ENCODE assay signal across 7 mouse cellular contexts in genomic region chr15:77867231-77867968, GRCm38 (mm10). TPM values are rescaled to one million over a fixed set of nuclear protein-coding genes. Genes with fewer than 3 reads are reported as not detected.
DNase-seq lines count a peak whose midpoint lies in the region; ATAC-seq and TF ChIP-seq lines count a peak whose summit lies in the region.
"Not testable (repeated sequence)": the region's sequence is repeated elsewhere in the genome, so short reads cannot be mapped to it uniquely, and the experiment has no call there.

No protein-coding gene starts in this region.

- not testable (repeated sequence) for H3K9me3 ChIP-seq in ES-Bruce4 (replicated peaks; ENCODE audit: control insufficient read depth, insufficient read depth, low read length, poor library complexity, severe bottlenecking); MEL (replicated peaks; ENCODE audit: insufficient read depth, low read length); kidney, embryonic 15.5 days (replicated peaks); midbrain, embryonic 10.5 days (replicated peaks); stomach, postnatal 0 days (ENCODE audit: control insufficient read depth, low read length)

- peak overlapping the region; percentile 89 for H3K27ac ChIP-seq in ES-Bruce4 (ENCODE audit: insufficient read depth, low read length)
- H3K27ac ChIP-seq in MEL (ENCODE audit: control insufficient read depth, low read depth, low read length); heart, adult 2 months: not testable (repeated sequence)
- 0 out of 2 replicates have a peak overlapping the region, but pooled peaks have one; percentile 62 for H3K27ac ChIP-seq in kidney, embryonic 15.5 days
- peak overlapping the region; percentile 78 for H3K27ac ChIP-seq in midbrain, embryonic 10.5 days (replicated peaks)
- H3K27ac ChIP-seq in stomach, postnatal 0 days (replicated peaks), result peak overlapping the region; percentile 56; the same call in 1 of the 2 replicates

- H3K4me3 ChIP-seq in ES-Bruce4 (ENCODE audit: low read depth, low read length); MEL (ENCODE audit: control insufficient read depth in 1 of 2, insufficient read depth in 1 of 2, low read depth in 2 of 2, low read length in 2 of 2); heart, adult 2 months; kidney, embryonic 15.5 days (replicated peaks); midbrain, embryonic 10.5 days; stomach, postnatal 0 days (ENCODE audit: low read depth, low read length): not testable (repeated sequence)

- 0 out of 2 replicates have a peak, but pooled peaks have one; percentile 59 for TF ChIP-seq EP300 in ES-Bruce4 (IDR thresholded peaks at IDR 0.05; ENCODE audit: insufficient read depth, low read depth, low read length)
- TF ChIP-seq EP300 in MEL (IDR thresholded peaks at IDR 0.05; ENCODE audit: low read depth in 1 of 2, low read length in 2 of 2); heart, adult 2 months (IDR thresholded peaks at IDR 0.05; ENCODE audit: insufficient read depth, low read depth, low read length); stomach, postnatal 0 days (optimal IDR thresholded peaks at IDR 0.05): not testable (repeated sequence)

- not testable (repeated sequence) for H3K79me2 ChIP-seq in MEL (ENCODE audit: control insufficient read depth, insufficient read depth, low read length, poor library complexity); heart, adult 2 months (replicated peaks; ENCODE audit: control insufficient read depth, insufficient read depth, low read length)

- not testable (repeated sequence) for TF ChIP-seq CTCF in ES-Bruce4 (IDR thresholded peaks at IDR 0.05; ENCODE audit: low read depth, low read length); MEL (IDR thresholded peaks at IDR 0.05 in 2 of 3, conservative IDR thresholded peaks at IDR 0.05 in 1 of 3; ENCODE audit: control insufficient read depth in 1 of 3, insufficient read depth in 1 of 3, low read depth in 2 of 3, low read length in 3 of 3, poor library complexity in 1 of 3, severe bottlenecking in 1 of 3)
- 0 out of 2 replicates have a peak, but pooled peaks have one; percentile 9 for TF ChIP-seq CTCF in heart, adult 2 months (IDR thresholded peaks at IDR 0.05)
- peak; percentile 15; the same call in 1 of the 2 replicates for TF ChIP-seq CTCF in stomach, postnatal 0 days (IDR thresholded peaks at IDR 0.05; ENCODE audit: low read depth)

- not testable (repeated sequence) for H3K27me3 ChIP-seq in ES-Bruce4 (ENCODE audit: control insufficient read depth, insufficient read depth, low read length, poor library complexity, severe bottlenecking); MEL (ENCODE audit: control insufficient read depth in 1 of 2, insufficient read depth in 2 of 2, low read length in 2 of 2); heart, adult 2 months (ENCODE audit: control insufficient read depth, insufficient read depth, low read length); kidney, embryonic 15.5 days; midbrain, embryonic 10.5 days (ENCODE audit: low read depth, poor library complexity, severe bottlenecking); stomach, postnatal 0 days (ENCODE audit: control insufficient read depth, insufficient read depth, low read length)

- H3K4me1 ChIP-seq in ES-Bruce4 (ENCODE audit: control insufficient read depth, insufficient read depth, low read length), result peaks cover 11% of the 10 kb centered on the region
- not testable (repeated sequence) for H3K4me1 ChIP-seq in MEL (ENCODE audit: control insufficient read depth in 1 of 2, insufficient read depth in 2 of 2, low read length in 2 of 2); heart, adult 2 months (ENCODE audit: control insufficient read depth, insufficient read depth, low read length); kidney, embryonic 15.5 days; midbrain, embryonic 10.5 days; stomach, postnatal 0 days (replicated peaks; ENCODE audit: control insufficient read depth, insufficient read depth)

- H3K36me3 ChIP-seq in ES-Bruce4 (ENCODE audit: control insufficient read depth, insufficient read depth, low read length, poor library complexity, severe bottlenecking); MEL (ENCODE audit: control insufficient read depth in 1 of 2, insufficient read depth in 2 of 2, low read length in 2 of 2); heart, adult 2 months (ENCODE audit: control insufficient read depth, insufficient read depth, low read length); kidney, embryonic 15.5 days; midbrain, embryonic 10.5 days; stomach, postnatal 0 days (ENCODE audit: control insufficient read depth, insufficient read depth, low read length): not testable (repeated sequence)

- TF ChIP-seq RAD21 in MEL (IDR thresholded peaks at IDR 0.05; ENCODE audit: low read depth, low read length), result not testable (repeated sequence)

- TF ChIP-seq POLR2A in ES-Bruce4 (IDR thresholded peaks at IDR 0.05; ENCODE audit: insufficient read depth, low read length); MEL (IDR thresholded peaks at IDR 0.05; ENCODE audit: control insufficient read depth in 1 of 2, insufficient read depth in 1 of 2, low read depth in 1 of 2, low read length in 2 of 2, poor library complexity in 1 of 2); heart, adult 2 months (IDR thresholded peaks at IDR 0.05; ENCODE audit: insufficient read depth, low read depth, low read length): not testable (repeated sequence)

- ATAC-seq in activated CD4-positive, CD25-positive, alpha-beta regulatory T cell, adult 4 months, result peak; percentile 32
- ATAC-seq in kidney, embryonic 15.5 days (replicated peaks; ENCODE audit: low FRiP score); stomach, postnatal 0 days (ENCODE audit: low FRiP score, low TSS enrichment): not testable (repeated sequence)

- intact Hi-C loops in heart, adult 2 months (cut with DNase I), result not testable (repeated sequence)

- 72% methylated on average over 9 of the region's 10 CpGs for WGBS in heart, adult 2 months
- WGBS in kidney, embryonic 15.5 days, result 82% methylated on average over 8 of the region's 10 CpGs
- WGBS in midbrain, embryonic 10.5 days, result 93% methylated on average over 8 of the region's 10 CpGs
- 92% methylated on average over 7 of the region's 10 CpGs for WGBS in stomach, postnatal 0 days

- H3K9ac ChIP-seq in ES-Bruce4 (ENCODE audit: low read depth, poor library complexity, severe bottlenecking), result peak overlapping the region; percentile 25; the same call in 1 of the 2 replicates
- not testable (repeated sequence) for H3K9ac ChIP-seq in MEL (ENCODE audit: control insufficient read depth, low read depth, low read length, poor library complexity, severe bottlenecking); heart, adult 2 months (ENCODE audit: low read depth, low read length); kidney, embryonic 15.5 days; stomach, postnatal 0 days (ENCODE audit: low read length)

- H3K4me2 ChIP-seq in kidney, embryonic 15.5 days; stomach, postnatal 0 days (replicated peaks; ENCODE audit: low read depth): not testable (repeated sequence)

- not testable (repeated sequence) for DNase-seq in MEL (ENCODE audit: low read depth, low spot score); heart, adult 2 months; midbrain, embryonic 10.5 days (ENCODE audit: low spot score); stomach, postnatal 0 days (ENCODE audit: low spot score)

TF ChIP-seq in MEL, 35 proteins besides CTCF, POLR2A, EP300 and RAD21:
- peak; percentile 68 for TF ChIP-seq ZNF384 (IDR thresholded peaks at IDR 0.05; ENCODE audit: low read depth, low read length)

RNA-seq across cellular contexts. Expression of gene Myh9, which starts 25.4 kb away (rescaled TPM):
- 584 and 601 TPM in 2 replicates for polyA plus RNA-seq in ES-Bruce4 (2011; ENCODE audit: insufficient read depth, insufficient read length, low read depth, missing spikeins)
- total RNA-seq in MEL (2012; rRNA removed), result 59.3 and 65.1 TPM in 2 replicates
- 100 to 1,000 TPM; 158 to 176 TPM for polyA plus RNA-seq in MEL (2012; ENCODE audit: insufficient read depth in 1 of 2, insufficient read length in 2 of 2, low read depth in 1 of 2, low replicate concordance in 2 of 2, missing spikeins in 1 of 2)
- 100 to 1,000 TPM; 243 to 280 TPM for polyA plus RNA-seq in activated CD4-positive, CD25-positive, alpha-beta regulatory T cell, adult 4 months (2017; shearing (Covaris generic))
- total RNA-seq in heart, adult 2 months (2021), result 100 to 1,000 TPM in 1 of 2 experiments, 10 to 100 TPM in 1; 88.3 to 111 TPM
- polyA plus RNA-seq in heart, adult 2 months (2012; rRNA removed), result 30.4 and 46.8 TPM in 2 replicates
- polyA plus RNA-seq in kidney, embryonic 15.5 days (2015; fragmentation: Nextera tagmentation; extraction: Ambion mirVana), result 56.2 and 60.2 TPM in 2 replicates
- 29.0 and 29.4 TPM in 2 replicates for polyA plus RNA-seq in midbrain, embryonic 10.5 days (2016; fragmentation: Nextera tagmentation; extraction: Ambion mirVana)
- 27.9 and 32.9 TPM in 2 replicates for polyA plus RNA-seq in stomach, postnatal 0 days (2015; fragmentation: Nextera tagmentation; extraction: Ambion mirVana)
